Mouse (Mus musculus) bone marrow, adult 2 months (tissue): ENCODE results near the gene Sp110. TPM values are rescaled to one million over a fixed set of nuclear protein-coding genes. Genes with fewer than 3 reads are reported as not detected.

Experiments used
- polyA plus RNA-seq: library from polyadenylated mRNA; stranded (reverse); fragments of >200 nt; gene quantifications from 2 replicates; pipeline ENCODE4 v1.2.4, GENCODE M21; 2011; ENCODE audit warnings: low replicate concordance; ENCODE audit not compliant: missing spikeins, insufficient read depth, insufficient read length

Sp110 gene
- polyA plus RNA-seq, 1 experiment, result 75.9 TPM

Other genes starting within 250 kb of the Sp110 start
- gene G530012D18Rik, start 23.1 kb downstream of the Sp110 start, polyA plus RNA-seq, result 2.4 TPM in 1 of 2 replicates, not detected in the other
- gene Sp140, start 1.6 kb upstream of the Sp110 start, polyA plus RNA-seq, result 54.4 and 87.5 TPM in 2 replicates
- 107 and 147 TPM in 2 replicates for gene Sp100, start 51.2 kb upstream of the Sp110 start, polyA plus RNA-seq
- 28.7 and 60.7 TPM in 2 replicates for gene A630001G21Rik, start 179.8 kb upstream of the Sp110 start, polyA plus RNA-seq
- 22.7 and 25.7 TPM in 2 replicates for gene Cab39, start 194.6 kb upstream of the Sp110 start, polyA plus RNA-seq